Mouse (Mus musculus): ENCODE results near the gene Hba-a2. TPM values are rescaled to one million over a fixed set of nuclear protein-coding genes. Genes with fewer than 3 reads are reported as not detected.

The Hba-a2 gene
- polyA plus RNA-seq, 1 experiment = not detected

- Histone ChIP-seq H3K4me1 (ENCODE audit: control insufficient read depth, insufficient read depth, low read length) (peaks cover 4% of the 10 kb centered on the region), H3K4me3 (ENCODE audit: insufficient read depth, low read length) (no peak overlapping the region), H3K27ac (ENCODE audit: insufficient read depth, low read length) (no peak overlapping the region)
- TF ChIP-seq CTCF (IDR thresholded peaks at IDR 0.05; ENCODE audit: borderline replicate concordance, insufficient read depth, low read length) = peak; percentile 67; the same call in 1 of the 2 replicates
- TF ChIP-seq POLR2A (IDR thresholded peaks at IDR 0.05; ENCODE audit: low read depth, low read length) = no peak
Measured at GRCm38 (mm10) chr11:32340476-32341473, 44.5 kb downstream of the Hba-a2 start.

GRCm38 (mm10) chr11:32342770-32343191, 46.5 kb downstream of the Hba-a2 start:
- H3K27ac ChIP-seq (ENCODE audit: insufficient read depth, low read length) = no peak overlapping the region
- TF ChIP-seq CTCF (IDR thresholded peaks at IDR 0.05; ENCODE audit: borderline replicate concordance, insufficient read depth, low read length) (peak; percentile 89), POLR2A (IDR thresholded peaks at IDR 0.05; ENCODE audit: low read depth, low read length) (no peak)
- H3K4me1 ChIP-seq (ENCODE audit: control insufficient read depth, insufficient read depth, low read length) = peaks cover 8% of the 10 kb centered on the region
- H3K4me3 ChIP-seq (ENCODE audit: insufficient read depth, low read length) = no peak overlapping the region

- Histone ChIP-seq H3K27ac (ENCODE audit: insufficient read depth, low read length) (no peak overlapping the region), H3K4me1 (ENCODE audit: control insufficient read depth, insufficient read depth, low read length) (peaks cover 8% of the 10 kb centered on the region), H3K4me3 (ENCODE audit: insufficient read depth, low read length) (no peak overlapping the region)
- no peak for TF ChIP-seq CTCF (IDR thresholded peaks at IDR 0.05; ENCODE audit: borderline replicate concordance, insufficient read depth, low read length)
- TF ChIP-seq POLR2A (IDR thresholded peaks at IDR 0.05; ENCODE audit: low read depth, low read length) = no peak
Measured at GRCm38 (mm10) chr11:32343350-32343749, 47.1 kb downstream of the Hba-a2 start.

- H3K4me3 ChIP-seq (ENCODE audit: insufficient read depth, low read length) = no peak overlapping the region
- peaks cover 14% of the 10 kb centered on the region for H3K4me1 ChIP-seq (ENCODE audit: control insufficient read depth, insufficient read depth, low read length)
- peak overlapping the region; percentile 18 for H3K27ac ChIP-seq (ENCODE audit: insufficient read depth, low read length)
- TF ChIP-seq CTCF (IDR thresholded peaks at IDR 0.05; ENCODE audit: borderline replicate concordance, insufficient read depth, low read length) (no peak), POLR2A (IDR thresholded peaks at IDR 0.05; ENCODE audit: low read depth, low read length) (no peak)
Measured at GRCm38 (mm10) chr11:32345504-32346297, 49.4 kb downstream of the Hba-a2 start.

Other genes with a start within 250 kb of the Hba-a2 start
- gene Il9r, start 96.2 kb upstream of the Hba-a2 start, polyA plus RNA-seq (2011; ENCODE audit: insufficient read length, low read depth, missing spikeins) = not detected in 2 replicates
- 20.4 and 21.6 TPM in 2 replicates for gene Snrnp25, start 91.1 kb upstream of the Hba-a2 start, polyA plus RNA-seq (2011; ENCODE audit: insufficient read length, low read depth, missing spikeins)
- 45.9 and 49.1 TPM in 2 replicates for gene Rhbdf1, start 74.2 kb upstream of the Hba-a2 start, polyA plus RNA-seq (2011; ENCODE audit: insufficient read length, low read depth, missing spikeins)
- gene Mpg, start 70.0 kb upstream of the Hba-a2 start, polyA plus RNA-seq (2011; ENCODE audit: insufficient read length, low read depth, missing spikeins) = 20.7 and 21.2 TPM in 2 replicates
- 43.1 and 49.4 TPM in 2 replicates for gene Nprl3, start 28.8 kb upstream of the Hba-a2 start, polyA plus RNA-seq (2011; ENCODE audit: insufficient read length, low read depth, missing spikeins)
- gene Hba-x, start 20.1 kb upstream of the Hba-a2 start, polyA plus RNA-seq (2011; ENCODE audit: insufficient read length, low read depth, missing spikeins) = not detected in 2 replicates
- not detected in 2 replicates for gene Hba-a1, start 13.0 kb upstream of the Hba-a2 start, polyA plus RNA-seq (2011; ENCODE audit: insufficient read length, low read depth, missing spikeins)
- gene Hbq1b, start 9.5 kb upstream of the Hba-a2 start, polyA plus RNA-seq (2011; ENCODE audit: insufficient read length, low read depth, missing spikeins) = not detected in 2 replicates
- gene Hbq1a, start 3.6 kb downstream of the Hba-a2 start, polyA plus RNA-seq (2011; ENCODE audit: insufficient read length, low read depth, missing spikeins) = not detected in 2 replicates
- gene Sh3pxd2b, start 51.3 kb downstream of the Hba-a2 start, polyA plus RNA-seq (2011; ENCODE audit: insufficient read length, low read depth, missing spikeins) = 53.6 and 58.8 TPM in 2 replicates
- gene Ubtd2, start 158.9 kb downstream of the Hba-a2 start, polyA plus RNA-seq (2011; ENCODE audit: insufficient read length, low read depth, missing spikeins) = 37.1 and 47.0 TPM in 2 replicates
- gene Efcab9, start 235.6 kb downstream of the Hba-a2 start, polyA plus RNA-seq (2011; ENCODE audit: insufficient read length, low read depth, missing spikeins) = 0.75 TPM in 1 of 2 replicates, not detected in the other
- gene Stk10, start 236.8 kb downstream of the Hba-a2 start, polyA plus RNA-seq (2011; ENCODE audit: insufficient read length, low read depth, missing spikeins) = 4.4 and 6.1 TPM in 2 replicates